Mouse (Mus musculus) stomach, postnatal 0 days (tissue): ENCODE results near the gene Sspn.

Experiments
- CTCF ChIP-seq: IDR thresholded peaks from 2 replicates; pipeline ENCODE4 v1.5.1; 2016; ENCODE audit warnings: antibody characterized with exemption, low read depth, mild to moderate bottlenecking, moderate library complexity
- EP300 ChIP-seq: optimal IDR thresholded peaks from 2 replicates; pipeline ENCODE3; 2016; ENCODE audit warnings: antibody characterized with exemption

- no peak for TF ChIP-seq EP300
- TF ChIP-seq CTCF: no peak
These were observed at the start of gene Sspn for GRCm38 (mm10) chr6:145931341-145931740.
